Mouse (Mus musculus) midbrain, embryonic 13.5 days (tissue): ENCODE data around the gene Fbxl21. TPM values are rescaled to one million over a fixed set of nuclear protein-coding genes. Genes with fewer than 3 reads are reported as not detected.

Experiments
- ATAC-seq: fragments of 200-750 bp; cut with Nextera tagmentation; 2 replicates; pipeline ENCODE4 v1.8.0; 2017; ENCODE audit warnings: mild to moderate bottlenecking, moderate TSS enrichment, moderate library complexity
- H3K27ac ChIP-seq: fragments of 300-500 bp; sonication (generic); 2 replicates; pipeline ENCODE4 v1.5.1; 2015; ENCODE audit warnings: inconsistent platforms, mild to moderate bottlenecking, moderate library complexity
- H3K27me3 ChIP-seq: fragments of 300-500 bp; sonication (generic); 2 replicates; pipeline ENCODE4 v1.6.1; 2015; ENCODE audit warnings: mild to moderate bottlenecking, inconsistent platforms
- H3K36me3 ChIP-seq: fragments of 300-500 bp; sonication (generic); 2 replicates; pipeline ENCODE4 v1.6.1; 2015; ENCODE audit warnings: mild to moderate bottlenecking, inconsistent platforms
- H3K4me1 ChIP-seq: fragments of 300-500 bp; sonication (generic); replicated peaks from 2 replicates; pipeline ENCODE4 v1.6.1; 2015; ENCODE audit warnings: inconsistent platforms
- H3K4me2 ChIP-seq: fragments of 300-500 bp; sonication (generic); replicated peaks from 2 replicates; pipeline ENCODE4 v1.6.1; 2015; ENCODE audit warnings: moderate library complexity, mild to moderate bottlenecking, inconsistent platforms
- H3K4me3 ChIP-seq: fragments of 300-500 bp; sonication (generic); replicated peaks from 2 replicates; pipeline ENCODE4 v1.5.1; 2015; ENCODE audit warnings: mild to moderate bottlenecking, inconsistent platforms
- H3K9ac ChIP-seq: fragments of 300-500 bp; sonication (generic); replicated peaks from 2 replicates; pipeline ENCODE4 v1.6.1; 2015; ENCODE audit warnings: mild to moderate bottlenecking, inconsistent platforms
- H3K9me3 ChIP-seq: fragments of 300-500 bp; sonication (generic); 2 replicates; pipeline ENCODE4 v1.6.1; 2016; ENCODE audit warnings: mild to moderate bottlenecking, inconsistent platforms
- WGBS: fragments of 180-500 bp; shearing (Covaris S2); methylation state at CpG from one replicate; pipeline ENCODE4 v1.1.7; 2015; 5-methylcytosine and 5-hydroxymethylcytosine counted together
- polyA plus RNA-seq: library from polyadenylated mRNA; unstranded; fragments of >200 nt; fragmentation: Nextera tagmentation; extraction: Ambion mirVana; gene quantifications from 2 replicates; pipeline ENCODE4 v1.2.1, GENCODE M21; 2015

Gene Fbxl21
- polyA plus RNA-seq, 1 experiment from 2014 or later = 2.6 TPM

DNA sequence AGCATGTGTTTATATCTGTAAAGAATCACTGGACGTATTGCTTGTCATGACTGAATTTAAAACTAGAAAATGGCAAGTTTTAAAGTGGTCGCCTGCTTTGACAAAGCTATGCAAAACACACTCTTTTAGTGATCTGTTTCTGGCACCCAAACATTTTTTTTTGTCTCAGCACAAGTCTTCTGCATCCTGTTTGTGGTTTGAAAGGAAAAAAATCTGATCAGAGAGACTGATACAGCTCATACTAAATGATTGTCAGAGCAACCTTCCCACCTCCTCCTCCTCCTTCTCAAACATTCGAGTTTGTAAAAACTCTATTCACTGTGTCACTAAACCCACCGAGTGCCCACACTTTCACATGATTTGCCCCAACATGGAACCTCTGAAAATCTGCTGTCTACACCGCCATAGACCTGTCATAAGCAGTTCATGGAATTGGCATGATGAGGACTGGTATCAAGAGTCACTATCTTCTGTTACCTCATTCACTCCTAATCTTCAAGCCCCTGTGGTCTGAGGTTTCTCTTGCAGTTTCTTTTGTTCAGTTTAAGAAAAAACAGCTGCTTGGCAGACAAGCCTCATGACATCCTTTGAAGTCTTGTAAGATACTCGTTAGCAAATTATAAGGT is 15.3 kb upstream of the Fbxl21 start:
- H3K27me3 ChIP-seq = no peaks in the 10 kb centered on the region
- H3K9ac ChIP-seq = no peak overlapping the region
- no peak for ATAC-seq
- no peak overlapping the region for H3K4me3 ChIP-seq
- H3K27ac ChIP-seq = no peak overlapping the region
- H3K4me1 ChIP-seq = no peaks in the 10 kb centered on the region
- no peak overlapping the region for H3K4me2 ChIP-seq
- H3K36me3 ChIP-seq = no peaks in the 10 kb centered on the region
- H3K9me3 ChIP-seq = no peaks in the 10 kb centered on the region
- 80% methylated on average over 6 of the region's 6 CpGs for WGBS

GRCm38 (mm10) chr13:56509796-56510195 is 12.5 kb upstream of the Fbxl21 start:
- no peak overlapping the region for H3K27ac ChIP-seq
- ATAC-seq = no peak
- no peaks in the 10 kb centered on the region for H3K4me1 ChIP-seq
- no peaks in the 10 kb centered on the region for H3K27me3 ChIP-seq
- H3K9me3 ChIP-seq = no peaks in the 10 kb centered on the region
- H3K4me2 ChIP-seq = no peak overlapping the region
- H3K4me3 ChIP-seq = no peak overlapping the region
- whole genome bisulfite sequencing = 82% methylated on average over 2 of the region's 2 CpGs
- H3K36me3 ChIP-seq = no peaks in the 10 kb centered on the region
- no peak overlapping the region for H3K9ac ChIP-seq

GRCm38 (mm10) chr13:56513595-56513994 is 8.7 kb upstream of the Fbxl21 start:
- no peak overlapping the region for H3K4me3 ChIP-seq
- H3K36me3 ChIP-seq = no peaks in the 10 kb centered on the region
- no peaks in the 10 kb centered on the region for H3K27me3 ChIP-seq
- ATAC-seq = no peak
- no peak overlapping the region for H3K9ac ChIP-seq
- H3K4me2 ChIP-seq = no peak overlapping the region
- no peak overlapping the region for H3K27ac ChIP-seq
- H3K4me1 ChIP-seq = 0 out of 2 replicates have a peak, but pooled peaks cover 5% of the 10 kb centered on the region
- no peaks in the 10 kb centered on the region for H3K9me3 ChIP-seq

GRCm38 (mm10) chr13:56516311-56516710 is 6.0 kb upstream of the Fbxl21 start:
- Histone ChIP-seq H3K4me2 (no peak overlapping the region), H3K27ac (no peak overlapping the region), H3K4me3 (no peak overlapping the region), H3K9ac (no peak overlapping the region), H3K4me1 (0 out of 2 replicates have a peak, but pooled peaks cover 5% of the 10 kb centered on the region), H3K27me3 (no peaks in the 10 kb centered on the region), H3K9me3 (no peaks in the 10 kb centered on the region), H3K36me3 (no peaks in the 10 kb centered on the region)
- no peak for ATAC-seq
- WGBS = 61% methylated on average over 4 of the region's 4 CpGs

GRCm38 (mm10) chr13:56516816-56517215 is 5.5 kb upstream of the Fbxl21 start:
- Histone ChIP-seq H3K4me3 (no peak overlapping the region), H3K9ac (no peak overlapping the region), H3K4me1 (0 out of 2 replicates have a peak, but pooled peaks cover 5% of the 10 kb centered on the region), H3K36me3 (no peaks in the 10 kb centered on the region), H3K27me3 (no peaks in the 10 kb centered on the region), H3K4me2 (no peak overlapping the region), H3K9me3 (no peaks in the 10 kb centered on the region), H3K27ac (no peak overlapping the region)
- no peak for ATAC-seq
- WGBS = 13% methylated on average over 7 of the region's 7 CpGs

GRCm38 (mm10) chr13:56522821-56523167 is 522 bp downstream of the Fbxl21 start:
- no peak overlapping the region for H3K27ac ChIP-seq
- 8% methylated on average over 8 of the region's 8 CpGs for WGBS
- no peaks in the 10 kb centered on the region for H3K4me1 ChIP-seq
- H3K4me2 ChIP-seq = peak overlapping the region; percentile 85
- no peaks in the 10 kb centered on the region for H3K9me3 ChIP-seq
- H3K27me3 ChIP-seq = no peaks in the 10 kb centered on the region
- H3K9ac ChIP-seq = peak overlapping the region; percentile 75
- peak; percentile 52 for ATAC-seq
- no peaks in the 10 kb centered on the region for H3K36me3 ChIP-seq
- H3K4me3 ChIP-seq = peak overlapping the region; percentile 71

GRCm38 (mm10) chr13:56526871-56527270 is 4.6 kb downstream of the Fbxl21 start:
- Histone ChIP-seq H3K4me1 (no peaks in the 10 kb centered on the region), H3K27ac (no peak overlapping the region), H3K9me3 (no peaks in the 10 kb centered on the region), H3K4me3 (no peak overlapping the region), H3K36me3 (no peaks in the 10 kb centered on the region), H3K27me3 (no peaks in the 10 kb centered on the region), H3K4me2 (no peak overlapping the region), H3K9ac (no peak overlapping the region)
- no peak for ATAC-seq
- WGBS = 84% methylated on average over 12 of the region's 12 CpGs

- Histone ChIP-seq H3K9ac (no peak overlapping the region), H3K27ac (no peak overlapping the region), H3K36me3 (no peaks in the 10 kb centered on the region), H3K4me2 (no peak overlapping the region), H3K27me3 (no peaks in the 10 kb centered on the region), H3K4me1 (no peaks in the 10 kb centered on the region), H3K4me3 (no peak overlapping the region), H3K9me3 (no peaks in the 10 kb centered on the region)
- WGBS = 90% methylated on average over 7 of the region's 7 CpGs
- ATAC-seq = no peak
Measured at GRCm38 (mm10) chr13:56527846-56528245, 5.6 kb downstream of the Fbxl21 start.

DNA sequence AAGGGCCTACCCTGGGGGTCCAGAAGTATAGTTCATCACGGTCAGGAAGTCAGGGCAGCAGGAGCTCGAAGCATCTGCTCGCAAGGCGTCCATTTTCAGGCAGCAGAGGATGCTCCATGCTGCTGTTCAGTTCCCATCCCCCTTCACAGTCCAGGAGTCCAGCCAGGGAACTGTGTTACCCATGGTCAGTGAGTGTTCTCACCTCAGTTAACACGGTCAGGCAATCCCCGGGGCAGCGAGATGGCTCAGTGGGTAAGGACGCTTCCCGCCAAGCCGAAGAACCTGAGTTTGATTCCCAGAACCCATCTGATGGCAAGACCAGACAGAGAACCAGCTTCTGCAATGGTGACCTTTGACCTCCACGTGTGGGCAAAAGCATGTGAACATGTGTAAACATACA is 6.0 kb downstream of the Fbxl21 start:
- H3K27ac ChIP-seq = no peak overlapping the region
- H3K4me1 ChIP-seq = no peaks in the 10 kb centered on the region
- no peak overlapping the region for H3K4me2 ChIP-seq
- ATAC-seq = no peak
- WGBS = 91% methylated on average over 11 of the region's 11 CpGs
- no peaks in the 10 kb centered on the region for H3K27me3 ChIP-seq
- H3K36me3 ChIP-seq = no peaks in the 10 kb centered on the region
- H3K9me3 ChIP-seq = no peaks in the 10 kb centered on the region
- H3K9ac ChIP-seq = no peak overlapping the region
- no peak overlapping the region for H3K4me3 ChIP-seq

DNA sequence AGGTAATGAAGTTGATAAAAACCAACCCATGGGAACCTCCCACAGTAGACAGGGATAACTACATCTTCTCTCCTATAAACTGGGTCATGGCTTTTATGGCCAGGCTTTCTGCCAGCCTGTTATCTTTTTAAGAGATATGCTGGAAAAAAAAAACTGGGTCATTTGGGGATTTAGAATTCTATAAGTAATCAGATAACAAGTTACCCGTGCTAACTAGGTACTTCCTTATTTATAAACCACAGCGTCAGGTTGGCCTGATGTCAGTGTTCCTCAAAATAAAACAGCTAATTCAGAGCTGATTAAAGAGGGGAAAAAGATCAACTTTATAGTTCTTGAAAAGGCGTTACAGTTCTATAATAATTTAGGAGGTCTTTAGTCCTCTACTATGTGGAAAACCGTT is 6.8 kb downstream of the Fbxl21 start:
- no peak for ATAC-seq
- H3K36me3 ChIP-seq = no peaks in the 10 kb centered on the region
- H3K4me1 ChIP-seq = no peaks in the 10 kb centered on the region
- no peak overlapping the region for H3K9ac ChIP-seq
- H3K4me3 ChIP-seq = no peak overlapping the region
- peaks cover 2% of the 10 kb centered on the region; the same call in 1 of the 2 replicates for H3K9me3 ChIP-seq
- no peaks in the 10 kb centered on the region for H3K27me3 ChIP-seq
- H3K27ac ChIP-seq = no peak overlapping the region
- H3K4me2 ChIP-seq = no peak overlapping the region
- WGBS = 89% methylated on average over 4 of the region's 4 CpGs

DNA sequence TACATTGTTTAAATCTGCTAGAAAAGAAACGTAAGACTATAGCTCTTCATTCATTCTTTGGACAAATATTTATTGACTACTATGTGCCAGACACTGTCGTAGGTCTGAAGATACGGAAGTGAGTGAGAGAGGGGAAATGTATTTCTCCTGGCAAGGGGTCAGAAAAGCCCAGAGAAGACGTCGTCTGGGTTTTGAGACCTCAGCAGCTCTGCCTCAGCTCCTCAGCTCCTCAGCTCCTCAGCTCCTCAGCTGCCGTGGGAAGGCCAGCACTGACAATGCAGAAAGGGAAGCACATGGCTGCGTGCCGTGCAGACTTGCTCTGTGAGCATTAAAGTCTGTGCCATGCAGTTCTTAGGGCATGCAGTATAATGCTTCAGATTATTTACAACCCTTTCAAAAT is 7.4 kb downstream of the Fbxl21 start:
- Histone ChIP-seq H3K4me1 (no peaks in the 10 kb centered on the region), H3K9me3 (peaks cover 6% of the 10 kb centered on the region; the same call in 1 of the 2 replicates), H3K27me3 (no peaks in the 10 kb centered on the region), H3K4me2 (no peak overlapping the region), H3K36me3 (no peaks in the 10 kb centered on the region), H3K4me3 (no peak overlapping the region), H3K27ac (no peak overlapping the region), H3K9ac (no peak overlapping the region)
- ATAC-seq = no peak
- WGBS = 75% methylated on average over 8 of the region's 8 CpGs

DNA sequence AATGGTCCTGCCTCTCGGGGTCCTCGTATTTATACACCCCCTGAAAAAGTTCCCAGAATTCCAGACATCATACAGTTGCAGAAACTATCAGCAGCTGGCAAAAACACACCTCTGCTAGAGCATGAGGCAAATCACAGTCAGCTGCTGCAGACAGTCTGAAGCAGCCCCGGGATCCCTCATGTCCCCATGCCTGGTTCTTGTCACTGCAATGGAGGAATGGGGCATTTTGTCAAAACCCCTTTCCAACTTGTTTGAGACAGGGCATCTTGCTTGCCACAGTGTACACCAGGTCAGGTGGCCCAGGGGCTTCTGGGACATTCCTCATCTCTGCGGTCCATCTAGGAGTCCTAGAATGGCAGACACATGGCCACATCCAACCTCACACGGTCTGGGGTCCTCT is 12.7 kb downstream of the Fbxl21 start:
- no peak for ATAC-seq
- Histone ChIP-seq H3K27me3 (no peaks in the 10 kb centered on the region), H3K4me3 (no peak overlapping the region), H3K9ac (no peak overlapping the region), H3K9me3 (peaks cover 12% of the 10 kb centered on the region), H3K4me1 (no peaks in the 10 kb centered on the region), H3K27ac (no peak overlapping the region), H3K4me2 (no peak overlapping the region), H3K36me3 (no peaks in the 10 kb centered on the region)
- WGBS = 94% methylated on average over 5 of the region's 5 CpGs

DNA sequence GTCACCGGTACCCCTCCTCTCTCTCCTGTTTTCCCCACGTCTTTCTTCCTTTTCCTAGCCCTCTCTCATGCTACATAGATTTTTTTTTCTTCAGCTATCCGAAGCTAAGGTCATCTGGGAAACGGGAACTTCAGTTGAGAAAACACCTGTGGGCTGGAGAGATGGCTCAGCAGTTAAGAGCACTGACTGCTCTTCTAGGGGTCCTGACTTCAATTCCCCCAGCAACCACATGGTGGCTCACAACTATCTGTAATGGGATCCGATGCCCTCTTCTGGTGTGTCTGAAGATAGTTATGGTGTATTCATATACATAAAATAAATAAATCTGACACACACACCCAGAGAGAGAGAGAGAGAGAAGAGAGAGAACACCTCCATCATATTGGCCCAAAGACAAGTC is 13.3 kb downstream of the Fbxl21 start:
- 80% methylated on average over 5 of the region's 5 CpGs for WGBS
- Histone ChIP-seq H3K36me3 (no peaks in the 10 kb centered on the region), H3K4me3 (no peak overlapping the region), H3K4me1 (no peaks in the 10 kb centered on the region), H3K9me3 (peaks cover 12% of the 10 kb centered on the region), H3K9ac (no peak overlapping the region), H3K27me3 (no peaks in the 10 kb centered on the region), H3K4me2 (no peak overlapping the region), H3K27ac (no peak overlapping the region)
- ATAC-seq = no peak
